ENCODE assay signal across 19 mouse cellular contexts in the genomic region with DNA sequence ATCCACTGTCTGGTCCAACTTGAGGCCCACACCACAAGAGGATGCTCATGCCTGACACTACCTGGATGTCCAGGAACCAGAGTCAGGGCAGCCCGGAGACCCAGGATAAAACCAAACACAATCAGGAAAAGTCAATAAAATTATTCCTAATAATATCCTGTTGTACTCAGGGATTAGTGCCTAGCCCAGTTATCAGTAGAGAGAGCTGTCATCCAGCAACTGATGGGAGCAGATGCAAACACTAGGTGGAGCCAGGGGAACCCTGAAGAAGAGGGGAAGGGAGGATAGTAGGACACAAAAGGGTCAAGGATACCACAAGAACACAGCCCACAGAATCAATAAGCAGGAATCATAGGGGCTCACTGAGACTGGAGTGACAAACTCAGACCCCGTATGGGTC. TPM values are rescaled to one million over a fixed set of nuclear protein-coding genes. Genes with fewer than 3 reads are reported as not detected.
"Had no signal": no experiment of that assay in that cellular context is flagged by ENCODE, and none has a peak within 500 bp of the region (broad histone marks: within the 10 kb centered on the region; RNA-seq: fewer than 3 reads in every experiment).

No protein-coding gene starts in this region.

- DNase-seq: kidney, adult 11 months; kidney, adult 9 months; kidney, postnatal 10 days; layer of hippocampus, adult 9-11 months; layer of hippocampus, postnatal 36 days; left cerebral cortex, postnatal 4 days; lung, adult 18-20 months; right cerebral cortex, adult 18-20 months; right cerebral cortex, postnatal 4 days; spleen, adult 18-20 months; thymus, adult 2 months; thymus, postnatal 25 days had no signal

- H3K4me3 ChIP-seq: limb, embryonic 13.5 days; midbrain, embryonic 12.5 days; myocyte; neural tube, embryonic 15.5 days had no signal

- H3K9ac ChIP-seq: limb, embryonic 13.5 days; liver, embryonic 14.5 days; midbrain, embryonic 12.5 days; neural tube, embryonic 15.5 days had no signal

- H3K4me2 ChIP-seq: limb, embryonic 13.5 days; midbrain, embryonic 12.5 days; neural tube, embryonic 15.5 days had no signal

- H3K9me3 ChIP-seq: limb, embryonic 13.5 days; midbrain, embryonic 12.5 days; neural tube, embryonic 15.5 days had no signal

- H3K36me3 ChIP-seq: limb, embryonic 13.5 days; midbrain, embryonic 12.5 days; neural tube, embryonic 15.5 days had no signal

- H3K27me3 ChIP-seq: neural tube, embryonic 15.5 days had no signal

- H3K27ac ChIP-seq: limb, embryonic 13.5 days; liver, embryonic 14.5 days; midbrain, embryonic 12.5 days; neural tube, embryonic 15.5 days had no signal

RNA-seq across cellular contexts. Expression of a gene that starts 5.2 kb away (rescaled TPM):
- total RNA-seq: liver, adult 2 months; megakaryocyte-erythroid progenitor cell, adult 5-6 weeks had no signal
- polyA plus RNA-seq: liver, adult 2 months had no signal
